Mouse (Mus musculus): ENCODE data around the gene Sun5. TPM values are rescaled to one million over a fixed set of nuclear protein-coding genes. Genes with fewer than 3 reads are reported as not detected.
"Not testable (repeated sequence)": the region's sequence is repeated elsewhere in the genome, so short reads cannot be mapped to it uniquely, and the experiment has no call there.

Gene Sun5
- total RNA-seq, 2 experiments from 2014 or later: not detected

DNA sequence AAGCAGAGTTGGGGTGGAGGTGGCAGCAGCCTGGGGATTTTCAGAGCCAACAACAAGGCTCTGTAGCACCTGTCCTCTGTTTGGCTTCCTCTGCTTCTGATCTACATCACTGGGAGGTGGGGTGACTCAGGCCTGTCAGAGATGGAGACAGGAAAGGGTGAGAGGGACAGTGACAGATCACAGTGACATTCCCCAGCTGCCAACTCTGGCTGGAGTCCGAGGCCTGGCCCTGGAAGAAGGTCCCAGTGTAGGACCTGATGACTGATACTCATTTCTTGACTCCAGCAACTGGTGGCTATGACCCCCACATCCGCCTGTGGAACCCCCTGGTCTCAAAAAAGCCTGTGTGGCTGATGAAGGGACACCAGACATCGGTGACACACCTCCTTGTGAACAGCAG is 61.0 kb downstream of the Sun5 start:
- DNase-seq: no peak

DNA sequence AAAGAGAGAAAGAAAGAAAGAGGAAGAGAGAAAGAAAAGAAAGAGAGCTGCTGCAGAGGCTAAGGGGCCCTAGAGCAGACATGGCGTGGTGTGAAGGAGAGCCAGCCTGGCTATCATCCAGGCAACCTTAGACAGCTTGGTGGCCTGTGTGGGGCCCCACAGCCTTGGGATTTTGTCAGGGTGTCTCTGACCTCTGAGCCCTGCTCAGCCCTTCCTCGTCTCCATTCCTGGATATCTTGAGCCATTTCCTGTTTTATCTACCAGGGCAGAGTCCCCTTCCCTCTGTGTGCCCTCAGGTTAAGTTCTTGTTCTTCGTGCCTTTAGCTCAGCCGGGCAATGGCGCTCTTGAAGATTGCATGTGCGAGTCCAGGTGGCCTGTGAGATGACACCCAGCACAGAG is 62.0 kb downstream of the Sun5 start:
- DNase-seq: no peak

DNA sequence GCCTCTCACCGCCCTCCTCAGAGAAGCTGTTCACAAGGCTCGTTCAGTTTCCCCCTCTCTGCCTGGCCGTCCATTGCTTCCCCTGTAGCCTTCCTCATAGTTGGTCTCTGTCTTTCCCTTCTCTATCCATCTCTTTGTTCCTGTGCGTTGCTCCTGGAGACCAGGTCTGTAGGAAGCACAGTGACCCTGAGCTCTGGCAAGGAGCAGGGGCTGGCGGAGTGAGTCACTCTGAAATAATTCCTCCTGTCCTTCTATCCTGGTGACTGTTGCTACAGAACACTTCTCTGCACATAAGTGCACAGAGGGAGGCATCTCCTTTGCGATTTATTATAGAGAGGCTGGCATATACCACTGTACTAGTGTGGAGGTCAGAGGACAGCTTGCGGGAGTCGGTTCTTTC is 62.7 kb downstream of the Sun5 start:
- DNase-seq: no peak

DNA sequence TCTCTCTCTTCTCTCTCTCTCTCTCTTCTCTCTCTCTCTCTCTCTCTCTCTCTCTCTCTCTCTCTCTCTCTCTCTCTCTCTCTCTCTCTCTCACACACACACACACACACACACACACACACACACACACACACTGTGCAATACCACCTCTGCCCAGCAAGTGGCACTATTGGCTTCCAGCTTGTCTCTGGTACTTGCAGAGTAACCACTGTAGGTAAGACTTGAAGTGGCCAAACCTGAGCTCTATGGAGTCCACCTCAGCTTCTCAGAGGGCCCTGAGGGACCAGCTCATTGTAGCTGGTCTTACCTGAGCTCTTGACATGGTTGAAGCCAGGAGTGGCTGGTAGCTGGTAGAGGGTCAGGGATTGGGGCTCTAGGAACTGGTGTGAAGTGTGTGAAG is 63.4 kb downstream of the Sun5 start:
- DNase-seq: not testable (repeated sequence)

Other genes with a start within 250 kb of the Sun5 start
- gene Commd7, start 238.3 kb downstream of the Sun5 start, total RNA-seq (2021): 1 to 10 TPM; 9.5 TPM
- 1 to 10 TPM in 1 of 2 experiments, under 1 TPM in 1; 0.94 to 1.1 TPM for gene Dnmt3b, start 221.6 kb downstream of the Sun5 start, total RNA-seq (2021)
- not detected for gene Dnmt3c, start 174.4 kb downstream of the Sun5 start, total RNA-seq (2021)
- 10 to 100 TPM; 36.9 to 39.6 TPM for gene Mapre1, start 129.8 kb downstream of the Sun5 start, total RNA-seq (2021)
- not detected for gene Efcab8, start 91.2 kb downstream of the Sun5 start, total RNA-seq (2021)
- not detected for gene Bpifb2, start 4.0 kb upstream of the Sun5 start, total RNA-seq (2021)
- gene Bpifb6, start 29.3 kb upstream of the Sun5 start, total RNA-seq (2021): not detected
- gene Bpifb3, start 47.1 kb upstream of the Sun5 start, total RNA-seq (2021): not detected
- not detected for gene Bpifb4, start 67.1 kb upstream of the Sun5 start, total RNA-seq (2021)
- gene Bpifa6, start 103.9 kb upstream of the Sun5 start, total RNA-seq (2021): not detected
- gene Bpifa2, start 137.2 kb upstream of the Sun5 start, total RNA-seq (2021): not detected